Mouse (Mus musculus) gastrocnemius, adult 2 months (tissue): ENCODE data around the gene Nckap5. TPM values are rescaled to one million over a fixed set of nuclear protein-coding genes. Genes with fewer than 3 reads are reported as not detected.

Source experiments
- DNase-seq: peaks from one replicate; pipeline ENCODE4 v3.0.0; 2022
- H3K27ac ChIP-seq: fragments of 200-600 bp; 2 replicates; pipeline ENCODE4 v1.8.1; 2022; ENCODE audit warnings: mild to moderate bottlenecking
- H3K4me3 ChIP-seq: fragments of 200-600 bp; 2 replicates; pipeline ENCODE4 v1.8.1; 2022; ENCODE audit warnings: mild to moderate bottlenecking, moderate library complexity
- CTCF ChIP-seq: fragments of 200-600 bp; IDR thresholded peaks from 2 replicates; pipeline ENCODE4 v1.8.1; 2022; ENCODE audit warnings: antibody characterized with exemption, mild to moderate bottlenecking, moderate library complexity
- intact Hi-C: fragments of 180-260 bp; cut with DNase I; formaldehyde crosslinking; loops from one replicate; pipeline ENCODE4 v1.15.1; 2025
- total RNA-seq, 2 experiments: library from RNA; stranded (reverse); gene quantifications; 2 replicates each; pipeline ENCODE4 v1.2.3; 2021

Gene Nckap5
- total RNA-seq, 2 experiments from 2014 or later: 0.82 to 1.6 TPM

DNA sequence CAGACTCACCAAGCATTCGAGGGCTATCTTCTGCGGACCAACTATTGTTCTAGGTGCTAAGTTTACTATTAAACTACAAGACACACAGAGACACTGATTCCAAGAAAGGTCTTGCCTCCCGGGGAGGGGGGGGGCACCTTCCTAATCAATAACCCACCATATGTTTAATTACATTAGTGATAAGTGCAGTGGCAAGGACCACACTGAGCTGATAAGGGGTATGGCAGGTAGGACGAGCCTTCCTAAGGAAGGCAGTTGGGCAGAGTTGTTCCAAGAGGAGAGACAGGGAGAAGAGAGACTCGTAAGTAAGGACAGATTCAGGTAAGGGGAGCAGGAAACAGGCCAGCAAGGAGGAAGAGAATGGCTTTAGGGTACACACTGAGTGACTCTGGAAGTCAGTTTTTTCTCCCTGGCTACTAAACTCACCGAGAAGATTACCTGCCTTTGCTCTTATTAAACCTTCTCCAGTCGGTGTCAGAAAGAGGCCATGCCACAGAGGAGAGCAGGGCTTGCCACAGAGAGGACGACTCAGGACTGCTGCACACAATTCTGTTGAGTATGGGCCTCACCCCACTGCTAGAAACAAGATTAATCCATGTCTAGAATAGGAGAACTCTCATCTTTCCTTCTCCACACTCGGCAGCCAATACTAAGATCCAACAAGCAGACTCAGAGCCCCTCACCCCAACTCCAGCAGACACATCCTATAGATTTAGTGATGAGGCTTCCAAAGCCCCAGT lies 104.8 kb downstream of the Nckap5 start:
- no peak overlapping the region for H3K27ac ChIP-seq
- no peak for TF ChIP-seq CTCF
- DNase-seq: no peak
- no peak overlapping the region for H3K4me3 ChIP-seq
- intact Hi-C loops: no loop called here

DNA sequence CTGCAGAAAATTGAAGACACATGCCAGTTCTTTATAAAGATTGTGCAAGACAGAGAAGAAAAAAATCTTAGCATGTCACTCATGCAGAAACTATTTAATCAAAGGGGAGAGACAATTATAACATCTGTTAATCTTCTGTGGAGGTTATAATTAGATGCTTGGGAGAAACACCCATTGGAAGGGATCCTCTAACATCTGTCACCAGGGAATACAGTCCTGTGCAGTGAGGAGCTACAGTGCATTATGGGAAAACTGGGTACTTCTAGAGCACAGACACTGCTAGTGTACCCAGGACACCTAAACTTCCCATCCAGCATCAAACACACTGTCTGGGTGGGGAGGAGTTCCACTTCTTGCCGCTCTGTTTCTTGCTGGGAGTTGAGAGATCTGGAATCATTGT lies 108.7 kb downstream of the Nckap5 start:
- H3K27ac ChIP-seq: no peak overlapping the region
- no peak overlapping the region for H3K4me3 ChIP-seq
- intact Hi-C loops: no loop called here
- no peak for DNase-seq
- TF ChIP-seq CTCF: no peak

DNA sequence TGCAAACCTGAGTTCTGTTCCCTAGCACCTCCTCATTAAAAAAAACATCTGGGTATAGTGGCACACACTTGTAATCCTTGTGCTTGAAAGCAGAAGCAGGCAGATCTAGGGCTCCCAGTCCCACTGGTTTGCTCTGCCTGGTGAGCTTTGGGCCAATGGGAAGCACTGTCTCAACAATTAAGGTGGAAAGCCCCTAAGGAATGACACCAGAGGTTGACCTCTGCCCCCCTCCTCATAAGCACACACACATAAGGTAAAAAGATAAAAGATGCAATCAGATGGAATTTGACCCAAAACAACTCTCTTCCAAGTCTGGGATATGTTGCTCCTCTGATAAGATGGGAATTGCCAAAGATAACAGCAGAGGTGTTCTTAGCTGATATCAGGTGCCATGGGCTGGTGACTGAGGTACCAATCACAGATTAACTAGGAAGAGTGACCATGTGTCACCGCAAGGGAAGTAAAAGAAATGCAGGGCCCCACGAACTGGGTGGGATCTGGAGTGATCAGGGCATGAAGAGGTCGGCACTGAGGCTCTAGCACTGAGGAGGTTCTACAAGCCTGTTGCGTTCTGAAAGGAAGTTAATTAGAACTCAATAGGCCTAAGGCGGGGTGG lies 110.8 kb downstream of the Nckap5 start:
- H3K4me3 ChIP-seq: no peak overlapping the region
- H3K27ac ChIP-seq: no peak overlapping the region
- no peak for DNase-seq
- TF ChIP-seq CTCF: no peak
- intact Hi-C loops: no loop called here

DNA sequence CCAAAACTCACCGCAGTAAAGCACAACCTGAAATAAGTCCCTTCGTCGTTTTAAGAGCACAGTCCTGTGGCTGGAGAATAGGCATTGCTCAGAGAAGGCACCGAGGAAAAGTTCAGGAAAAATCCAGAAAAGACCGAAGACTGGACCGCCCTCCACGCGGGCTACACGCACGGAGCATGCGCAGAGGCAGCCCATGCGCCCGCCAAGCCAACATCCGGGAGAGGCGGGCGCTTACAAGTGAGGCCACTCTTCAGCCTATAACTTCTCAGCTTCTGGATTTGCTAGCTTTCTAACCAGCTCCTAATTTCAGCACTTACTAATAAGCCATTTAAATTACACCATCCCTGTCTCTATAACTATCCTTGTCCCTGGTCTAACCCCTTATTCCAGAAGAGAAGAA lies 124.0 kb downstream of the Nckap5 start:
- no peak for TF ChIP-seq CTCF
- DNase-seq: no peak
- intact Hi-C loops: no loop called here
- Histone ChIP-seq H3K4me3 (no peak overlapping the region), H3K27ac (no peak overlapping the region)

DNA sequence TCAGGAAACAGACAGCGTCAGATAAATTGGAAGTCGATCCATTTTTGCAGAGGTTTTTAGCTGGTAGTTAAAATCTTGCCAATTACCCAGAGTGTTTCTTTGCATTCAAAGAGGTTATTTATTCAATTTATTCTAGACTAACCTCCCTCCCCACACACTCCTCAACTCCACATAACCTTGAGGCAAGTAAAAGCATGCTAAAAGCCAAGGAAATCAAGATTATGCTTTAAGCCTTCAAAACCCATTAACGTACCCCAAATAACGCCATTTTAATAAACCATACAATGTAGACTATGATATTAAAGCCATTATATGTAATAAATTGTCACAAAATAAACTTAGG lies 129.7 kb downstream of the Nckap5 start:
- Histone ChIP-seq H3K4me3 (no peak overlapping the region), H3K27ac (no peak overlapping the region)
- TF ChIP-seq CTCF: no peak
- intact Hi-C loops: no loop called here
- DNase-seq: no peak

DNA sequence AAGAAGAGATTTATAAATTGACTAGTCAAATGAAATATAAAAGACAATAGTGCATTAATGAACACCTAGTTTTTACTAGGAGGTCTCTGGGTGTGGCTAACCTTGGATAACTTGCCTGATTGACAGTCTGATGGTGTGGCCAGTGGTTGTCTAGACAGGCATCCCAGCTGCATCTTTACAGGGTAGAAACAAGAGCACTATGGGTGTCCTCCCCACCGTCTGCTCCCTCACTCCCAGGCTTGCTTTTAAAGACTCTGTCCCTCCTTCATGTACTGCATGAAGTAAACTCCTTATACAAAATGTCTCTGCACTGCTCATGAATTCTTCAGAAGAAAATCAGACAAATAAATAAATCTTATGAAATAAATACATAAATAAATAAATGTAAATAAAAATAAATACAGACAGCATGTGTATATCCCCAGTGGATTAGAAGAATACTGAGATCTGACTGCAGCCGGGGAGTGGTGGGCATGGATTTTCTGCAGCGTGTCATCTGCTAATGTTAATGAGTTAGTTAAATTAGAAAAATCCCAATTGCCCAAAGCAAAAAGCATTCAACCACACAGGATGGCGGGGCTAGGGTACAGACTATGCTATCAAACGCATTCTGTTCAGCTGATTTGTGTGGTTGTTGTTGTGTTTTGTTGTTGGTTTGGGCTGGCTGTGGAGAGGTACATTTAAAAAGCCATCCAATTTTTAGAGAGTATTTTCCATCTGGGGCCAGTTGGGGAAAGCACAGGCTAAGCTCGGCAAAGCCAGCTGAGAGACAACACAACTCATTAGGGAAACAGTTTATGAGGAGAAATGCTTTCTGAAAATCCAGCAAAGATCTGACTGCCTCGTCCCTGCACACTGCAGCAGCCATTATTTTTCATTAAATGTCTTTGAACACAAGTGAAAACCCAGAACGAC lies 130.3 kb downstream of the Nckap5 start:
- Histone ChIP-seq H3K4me3 (no peak overlapping the region), H3K27ac (no peak overlapping the region)
- TF ChIP-seq CTCF: no peak
- DNase-seq: no peak
- intact Hi-C loops: no loop called here

DNA sequence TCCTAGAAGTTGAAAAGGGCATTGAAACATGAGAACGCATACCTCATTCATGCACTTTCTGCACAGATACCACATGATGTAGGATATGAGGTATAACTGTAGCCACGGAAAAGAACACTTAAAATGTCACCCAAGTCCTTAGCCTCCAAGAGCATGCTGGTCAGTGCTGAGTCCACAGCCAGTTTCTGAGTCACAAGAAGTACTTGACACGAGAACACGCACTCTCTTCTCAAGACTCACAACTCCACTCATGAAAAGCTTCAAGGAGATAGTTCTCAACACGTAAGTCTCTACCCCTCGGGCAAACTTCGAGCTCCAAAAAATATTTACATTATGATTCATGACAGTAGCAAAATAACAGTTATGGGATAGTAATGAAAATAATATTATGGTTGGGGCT lies 137.0 kb downstream of the Nckap5 start:
- no peak overlapping the region for H3K27ac ChIP-seq
- H3K4me3 ChIP-seq: no peak overlapping the region
- no peak for DNase-seq
- TF ChIP-seq CTCF: no peak
- intact Hi-C loops: no loop called here

GRCm38 (mm10) chr1:126688593-126688992 lies 142.0 kb downstream of the Nckap5 start:
- no peak for TF ChIP-seq CTCF
- no peak overlapping the region for H3K27ac ChIP-seq
- intact Hi-C loops: no loop called here
- DNase-seq: no peak
- H3K4me3 ChIP-seq: no peak overlapping the region

- no peak for DNase-seq
- no peak overlapping the region for H3K27ac ChIP-seq
- no peak for TF ChIP-seq CTCF
- H3K4me3 ChIP-seq: no peak overlapping the region
- intact Hi-C loops: no loop called here
Measured at GRCm38 (mm10) chr1:126686678-126687077, 143.9 kb downstream of the Nckap5 start.

DNA sequence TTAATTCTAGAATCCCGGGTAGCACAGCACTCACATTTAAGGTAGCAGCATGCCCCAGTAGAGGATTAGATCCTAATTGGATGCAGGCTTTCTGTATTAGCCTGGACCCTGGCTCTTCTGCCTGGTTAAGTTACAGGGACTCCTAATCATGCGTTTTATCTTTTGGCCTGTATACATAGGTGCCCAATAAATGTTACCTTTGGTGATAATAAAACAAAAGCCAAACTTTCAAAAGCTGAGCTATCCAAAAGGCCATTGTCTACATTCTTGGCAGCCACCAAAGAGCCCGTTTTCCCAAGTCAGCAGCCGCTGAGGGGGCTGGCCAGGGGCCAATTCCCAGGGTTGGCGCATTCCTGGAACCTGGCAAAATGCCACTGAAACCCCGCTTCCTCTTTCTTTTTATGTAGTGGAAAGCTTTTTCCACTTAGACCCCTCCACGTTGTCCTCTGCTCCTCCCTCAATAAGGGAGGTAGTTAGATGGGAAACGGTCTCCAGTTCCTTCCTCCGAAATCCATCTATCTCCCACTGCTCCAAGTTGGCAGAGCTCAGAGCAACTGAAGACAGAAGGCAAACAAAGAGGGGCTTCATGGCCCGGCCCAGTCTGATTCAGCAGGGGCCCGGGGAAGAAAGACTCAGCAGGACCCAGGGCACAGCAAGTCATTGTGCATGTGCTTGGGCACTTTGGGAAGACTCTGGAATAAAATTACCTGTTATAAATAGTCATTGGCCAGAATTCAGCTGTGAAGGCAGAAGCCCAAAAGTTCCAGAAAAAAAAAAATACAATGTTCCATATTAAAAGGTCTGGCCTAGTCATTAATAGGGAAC lies 146.8 kb downstream of the Nckap5 start:
- DNase-seq: peak; percentile 42
- Histone ChIP-seq H3K4me3 (peak overlapping the region; percentile 40), H3K27ac (peak overlapping the region; percentile 62)
- TF ChIP-seq CTCF: no peak
- intact Hi-C loops: no loop called here

DNA sequence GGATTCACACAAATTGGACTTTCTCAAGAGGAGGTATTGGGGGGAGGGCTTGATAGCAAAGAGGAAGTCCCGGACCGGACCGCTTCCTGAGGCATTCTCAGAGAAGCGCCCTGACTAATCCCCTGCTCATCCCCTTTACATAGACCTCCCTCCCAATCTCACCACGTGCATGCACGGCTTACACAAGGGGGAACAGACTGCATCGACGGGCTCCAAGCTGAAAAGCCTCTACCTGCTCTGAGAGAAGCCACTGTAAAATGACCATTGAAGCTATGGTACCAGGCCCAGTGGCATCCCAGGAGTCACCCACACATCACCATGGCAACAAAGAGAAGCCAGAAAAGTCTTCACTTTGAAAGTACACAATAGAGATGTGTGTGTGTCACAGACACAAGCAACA lies 148.8 kb downstream of the Nckap5 start:
- TF ChIP-seq CTCF: no peak
- intact Hi-C loops: no loop called here

GRCm38 (mm10) chr1:126679348-126679747 lies 151.3 kb downstream of the Nckap5 start:
- no peak for TF ChIP-seq CTCF
- H3K27ac ChIP-seq: no peak overlapping the region
- intact Hi-C loops: no loop called here
- H3K4me3 ChIP-seq: no peak overlapping the region
- no peak for DNase-seq

More for the DNA sequence above, 148.8 kb downstream of the Nckap5 start:
- Histone ChIP-seq H3K27ac (no peak overlapping the region), H3K4me3 (no peak overlapping the region)
- DNase-seq: no peak

- Histone ChIP-seq H3K4me3 (no peak overlapping the region), H3K27ac (no peak overlapping the region)
- DNase-seq: no peak
- intact Hi-C loops: no loop called here
- no peak for TF ChIP-seq CTCF
Measured at GRCm38 (mm10) chr1:126677280-126677679, 153.3 kb downstream of the Nckap5 start.
